Mouse (Mus musculus) ES-E14 (cell line): ENCODE measurements around the gene Klb.

ENCODE experiments used
- CHD2 ChIP-seq: IDR thresholded peaks from 2 replicates; pipeline ENCODE4 v1.6.1; 2014; ENCODE audit warnings: mild to moderate bottlenecking, low read depth, low read length, inconsistent platforms
- MAFK ChIP-seq: IDR thresholded peaks from 2 replicates; pipeline ENCODE4 v1.6.1; 2014; ENCODE audit warnings: mild to moderate bottlenecking, low read depth, low read length, inconsistent platforms; ENCODE audit not compliant: insufficient read depth
- ZC3H11A ChIP-seq: IDR thresholded peaks from 2 replicates; pipeline ENCODE4 v1.6.1; 2012; ENCODE audit warnings: low read depth, mild to moderate bottlenecking, inconsistent platforms, low read length, borderline replicate concordance
- ZNF384 ChIP-seq: IDR thresholded peaks from 2 replicates; pipeline ENCODE4 v1.6.1; 2012; ENCODE audit warnings: low read depth, low read length, inconsistent platforms

GRCm38 (mm10) chr5:65319176-65319575 is 28.9 kb upstream of the Klb start:
- TF ChIP-seq ZNF384 (no peak), CHD2 (no peak), ZC3H11A (no peak), MAFK (no peak)
